Mouse (Mus musculus): Measurements from ENCODE around the gene Phactr1. TPM values are rescaled to one million over a fixed set of nuclear protein-coding genes. Genes with fewer than 3 reads are reported as not detected.

Phactr1 gene
- polyA plus RNA-seq, 1 experiment from 2014 or later = 2.0 TPM

GRCm38 (mm10) chr13:42999287-42999686 is 318.9 kb downstream of the Phactr1 start:
- Histone ChIP-seq H3K27ac (no peak overlapping the region), H3K36me3 (no peaks in the 10 kb centered on the region), H3K4me1 (peaks cover 6% of the 10 kb centered on the region; the same call in 1 of the 2 replicates), H3K27me3 (ENCODE audit: low read depth, poor library complexity, severe bottlenecking) (no peaks in the 10 kb centered on the region), H3K9me3 (replicated peaks) (no peaks in the 10 kb centered on the region), H3K4me3 (no peak overlapping the region)
- 76% methylated on average over 3 of the region's 3 CpGs for WGBS
- DNase-seq (ENCODE audit: low spot score) = no peak

GRCm38 (mm10) chr13:43005131-43005579 is 324.7 kb downstream of the Phactr1 start:
- H3K4me1 ChIP-seq = peaks cover 10% of the 10 kb centered on the region
- peak overlapping the region; percentile 44; the same call in 1 of the 2 replicates for H3K27ac ChIP-seq
- no peak overlapping the region for H3K4me3 ChIP-seq
- H3K9me3 ChIP-seq (replicated peaks) = no peaks in the 10 kb centered on the region
- no peaks in the 10 kb centered on the region for H3K36me3 ChIP-seq
- whole genome bisulfite sequencing = 42% methylated on average over 3 of the region's 3 CpGs
- no peaks in the 10 kb centered on the region for H3K27me3 ChIP-seq (ENCODE audit: low read depth, poor library complexity, severe bottlenecking)
- DNase-seq (ENCODE audit: low spot score) = no peak

GRCm38 (mm10) chr13:43008466-43008865 is 328.0 kb downstream of the Phactr1 start:
- no peak for DNase-seq (ENCODE audit: low spot score)
- Histone ChIP-seq H3K4me3 (no peak overlapping the region), H3K27me3 (ENCODE audit: low read depth, poor library complexity, severe bottlenecking) (no peaks in the 10 kb centered on the region), H3K27ac (no peak overlapping the region), H3K4me1 (peaks cover 10% of the 10 kb centered on the region), H3K9me3 (replicated peaks) (no peaks in the 10 kb centered on the region), H3K36me3 (no peaks in the 10 kb centered on the region)
- WGBS = 79% methylated on average over 5 of the region's 5 CpGs

GRCm38 (mm10) chr13:43009596-43009995 is 329.2 kb downstream of the Phactr1 start:
- H3K4me3 ChIP-seq = no peak overlapping the region
- DNase-seq (ENCODE audit: low spot score) = no peak
- H3K9me3 ChIP-seq (replicated peaks) = no peaks in the 10 kb centered on the region
- H3K36me3 ChIP-seq = no peaks in the 10 kb centered on the region
- no peak overlapping the region for H3K27ac ChIP-seq
- peaks cover 9% of the 10 kb centered on the region for H3K4me1 ChIP-seq
- 93% methylated on average over 3 of the region's 3 CpGs for WGBS
- no peaks in the 10 kb centered on the region for H3K27me3 ChIP-seq (ENCODE audit: low read depth, poor library complexity, severe bottlenecking)

- DNase-seq (ENCODE audit: low spot score) = no peak
- H3K9me3 ChIP-seq (replicated peaks) = no peaks in the 10 kb centered on the region
- no peak overlapping the region for H3K27ac ChIP-seq
- no peaks in the 10 kb centered on the region for H3K36me3 ChIP-seq
- H3K4me3 ChIP-seq = no peak overlapping the region
- H3K4me1 ChIP-seq = no peaks in the 10 kb centered on the region; the same call in 1 of the 2 replicates
- WGBS = 87% methylated on average over 3 of the region's 3 CpGs
- H3K27me3 ChIP-seq (ENCODE audit: low read depth, poor library complexity, severe bottlenecking) = no peaks in the 10 kb centered on the region
These were observed 331.1 kb downstream of the Phactr1 start for GRCm38 (mm10) chr13:43011516-43011915.

- H3K4me3 ChIP-seq = no peak overlapping the region
- no peaks in the 10 kb centered on the region for H3K9me3 ChIP-seq (replicated peaks)
- 90% methylated on average over 4 of the region's 4 CpGs for WGBS
- no peaks in the 10 kb centered on the region for H3K27me3 ChIP-seq (ENCODE audit: low read depth, poor library complexity, severe bottlenecking)
- DNase-seq (ENCODE audit: low spot score) = no peak
- no peaks in the 10 kb centered on the region for H3K36me3 ChIP-seq
- H3K4me1 ChIP-seq = peaks cover 2% of the 10 kb centered on the region; the same call in 1 of the 2 replicates
- H3K27ac ChIP-seq = no peak overlapping the region; the same call in 1 of the 2 replicates
These were observed 333.6 kb downstream of the Phactr1 start for GRCm38 (mm10) chr13:43013984-43014383.

- no peaks in the 10 kb centered on the region for H3K36me3 ChIP-seq
- no peaks in the 10 kb centered on the region for H3K27me3 ChIP-seq (ENCODE audit: low read depth, poor library complexity, severe bottlenecking)
- peaks cover 4% of the 10 kb centered on the region; the same call in 1 of the 2 replicates for H3K4me1 ChIP-seq
- no peak overlapping the region for H3K27ac ChIP-seq
- WGBS = 84% methylated on average over 6 of the region's 6 CpGs
- no peak overlapping the region for H3K4me3 ChIP-seq
- no peak for DNase-seq (ENCODE audit: low spot score)
- no peaks in the 10 kb centered on the region for H3K9me3 ChIP-seq (replicated peaks)
These were observed 335.3 kb downstream of the Phactr1 start for GRCm38 (mm10) chr13:43015768-43016167.

- Histone ChIP-seq H3K27me3 (ENCODE audit: low read depth, poor library complexity, severe bottlenecking) (no peaks in the 10 kb centered on the region), H3K27ac (no peak overlapping the region), H3K4me1 (peaks cover 4% of the 10 kb centered on the region; the same call in 1 of the 2 replicates), H3K36me3 (no peaks in the 10 kb centered on the region), H3K4me3 (no peak overlapping the region), H3K9me3 (replicated peaks) (no peaks in the 10 kb centered on the region)
- 74% methylated on average over 5 of the region's 5 CpGs for WGBS
- no peak for DNase-seq (ENCODE audit: low spot score)
These were observed 338.4 kb downstream of the Phactr1 start for GRCm38 (mm10) chr13:43018863-43019262.

- H3K36me3 ChIP-seq = no peaks in the 10 kb centered on the region
- no peaks in the 10 kb centered on the region for H3K27me3 ChIP-seq (ENCODE audit: low read depth, poor library complexity, severe bottlenecking)
- WGBS = 88% methylated on average over 6 of the region's 6 CpGs
- no peak overlapping the region for H3K4me3 ChIP-seq
- no peaks in the 10 kb centered on the region for H3K9me3 ChIP-seq (replicated peaks)
- peaks cover 4% of the 10 kb centered on the region; the same call in 1 of the 2 replicates for H3K4me1 ChIP-seq
- H3K27ac ChIP-seq = no peak overlapping the region
- DNase-seq (ENCODE audit: low spot score) = no peak
These were observed 340.6 kb downstream of the Phactr1 start for GRCm38 (mm10) chr13:43021031-43021430.

GRCm38 (mm10) chr13:43023005-43023404 is 342.6 kb downstream of the Phactr1 start:
- H3K36me3 ChIP-seq = no peaks in the 10 kb centered on the region
- H3K27me3 ChIP-seq (ENCODE audit: low read depth, poor library complexity, severe bottlenecking) = no peaks in the 10 kb centered on the region
- H3K9me3 ChIP-seq (replicated peaks) = no peaks in the 10 kb centered on the region
- no peak for DNase-seq (ENCODE audit: low spot score)
- 90% methylated on average over 5 of the region's 5 CpGs for WGBS
- no peak overlapping the region for H3K27ac ChIP-seq
- no peak overlapping the region for H3K4me3 ChIP-seq
- H3K4me1 ChIP-seq = peaks cover 4% of the 10 kb centered on the region; the same call in 1 of the 2 replicates

- no peak for DNase-seq (ENCODE audit: low spot score)
- WGBS = 59% methylated on average over 1 of the region's 1 CpGs
- Histone ChIP-seq H3K27ac (no peak overlapping the region), H3K4me3 (no peak overlapping the region), H3K36me3 (no peaks in the 10 kb centered on the region), H3K27me3 (ENCODE audit: low read depth, poor library complexity, severe bottlenecking) (no peaks in the 10 kb centered on the region), H3K9me3 (replicated peaks) (no peaks in the 10 kb centered on the region), H3K4me1 (no peaks in the 10 kb centered on the region)
These were observed 347.1 kb downstream of the Phactr1 start for GRCm38 (mm10) chr13:43027568-43027967.

GRCm38 (mm10) chr13:43030222-43030621 is 349.8 kb downstream of the Phactr1 start:
- no peaks in the 10 kb centered on the region for H3K36me3 ChIP-seq
- no peak overlapping the region for H3K4me3 ChIP-seq
- no peak overlapping the region for H3K27ac ChIP-seq
- H3K4me1 ChIP-seq = no peaks in the 10 kb centered on the region
- H3K27me3 ChIP-seq (ENCODE audit: low read depth, poor library complexity, severe bottlenecking) = no peaks in the 10 kb centered on the region
- no peak for DNase-seq (ENCODE audit: low spot score)
- 73% methylated on average over 2 of the region's 2 CpGs for WGBS
- H3K9me3 ChIP-seq (replicated peaks) = no peaks in the 10 kb centered on the region

GRCm38 (mm10) chr13:43032451-43032850 is 352.0 kb downstream of the Phactr1 start:
- no peaks in the 10 kb centered on the region for H3K4me1 ChIP-seq
- H3K27me3 ChIP-seq (ENCODE audit: low read depth, poor library complexity, severe bottlenecking) = no peaks in the 10 kb centered on the region
- no peaks in the 10 kb centered on the region for H3K9me3 ChIP-seq (replicated peaks)
- H3K36me3 ChIP-seq = no peaks in the 10 kb centered on the region
- H3K4me3 ChIP-seq = no peak overlapping the region
- no peak for DNase-seq (ENCODE audit: low spot score)
- H3K27ac ChIP-seq = no peak overlapping the region
- 94% methylated on average over 3 of the region's 3 CpGs for WGBS

- Histone ChIP-seq H3K27ac (no peak overlapping the region), H3K9me3 (replicated peaks) (no peaks in the 10 kb centered on the region), H3K27me3 (ENCODE audit: low read depth, poor library complexity, severe bottlenecking) (no peaks in the 10 kb centered on the region), H3K4me3 (no peak overlapping the region), H3K36me3 (no peaks in the 10 kb centered on the region), H3K4me1 (no peaks in the 10 kb centered on the region)
- 78% methylated on average over 6 of the region's 6 CpGs for WGBS
- DNase-seq (ENCODE audit: low spot score) = no peak
These were observed 356.1 kb downstream of the Phactr1 start for GRCm38 (mm10) chr13:43036510-43036909.
